Mouse (Mus musculus): ENCODE results near the gene Cxcr5. TPM values are rescaled to one million over a fixed set of nuclear protein-coding genes. Genes with fewer than 3 reads are reported as not detected.
A peak's percentile ranks its signal among the peaks of the same experiment; 100 is the strongest.

Cxcr5 gene
- polyA plus RNA-seq, 1 experiment: not detected

GRCm38 (mm10) chr9:44515131-44515751 is 46.4 kb downstream of the Cxcr5 start:
- Histone ChIP-seq H3K4me1 (ENCODE audit: control insufficient read depth) (peaks cover 10% of the 10 kb centered on the region), H3K36me3 (ENCODE audit: control insufficient read depth) (no peaks in the 10 kb centered on the region), H3K9me3 (ENCODE audit: control insufficient read depth, low read length) (no peaks in the 10 kb centered on the region), H3K27me3 (ENCODE audit: control insufficient read depth) (peaks cover 4% of the 10 kb centered on the region), H3K4me3 (replicated peaks) (peak overlapping the region; percentile 39)
- TF ChIP-seq TAL1 (IDR thresholded peaks at IDR 0.05; ENCODE audit: low read length) (no peak), GATA1 (IDR thresholded peaks at IDR 0.05; ENCODE audit: low read length) (no peak)

DNA sequence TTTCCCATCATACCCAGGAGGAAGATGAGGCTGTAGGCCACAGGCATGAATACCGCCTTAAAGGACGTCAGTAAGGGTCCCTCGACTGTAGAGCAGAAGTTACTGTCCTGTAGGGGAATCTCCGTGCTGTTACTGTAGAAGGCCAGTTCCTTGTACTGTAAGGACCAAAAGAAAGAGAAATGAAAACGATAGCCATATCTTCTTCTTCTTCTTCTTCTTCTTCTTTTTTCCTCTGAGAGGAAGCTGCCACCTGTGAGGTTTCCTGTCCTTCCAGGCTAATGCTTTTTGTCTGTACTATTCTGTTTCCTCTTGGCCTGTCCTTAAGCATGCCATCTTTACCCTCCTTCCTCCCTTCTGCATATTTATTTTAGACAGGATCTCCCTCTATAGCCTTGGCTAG is 47.5 kb downstream of the Cxcr5 start:
- Histone ChIP-seq H3K4me3 (replicated peaks) (no peak overlapping the region), H3K27me3 (ENCODE audit: control insufficient read depth) (peaks cover 12% of the 10 kb centered on the region), H3K36me3 (ENCODE audit: control insufficient read depth) (no peaks in the 10 kb centered on the region; the same call in 1 of the 2 replicates), H3K4me1 (ENCODE audit: control insufficient read depth) (peaks cover 19% of the 10 kb centered on the region), H3K9me3 (ENCODE audit: control insufficient read depth, low read length) (no peaks in the 10 kb centered on the region)
- TF ChIP-seq TAL1 (IDR thresholded peaks at IDR 0.05; ENCODE audit: low read length): no peak
- TF ChIP-seq GATA1 (IDR thresholded peaks at IDR 0.05; ENCODE audit: low read length): no peak

DNA sequence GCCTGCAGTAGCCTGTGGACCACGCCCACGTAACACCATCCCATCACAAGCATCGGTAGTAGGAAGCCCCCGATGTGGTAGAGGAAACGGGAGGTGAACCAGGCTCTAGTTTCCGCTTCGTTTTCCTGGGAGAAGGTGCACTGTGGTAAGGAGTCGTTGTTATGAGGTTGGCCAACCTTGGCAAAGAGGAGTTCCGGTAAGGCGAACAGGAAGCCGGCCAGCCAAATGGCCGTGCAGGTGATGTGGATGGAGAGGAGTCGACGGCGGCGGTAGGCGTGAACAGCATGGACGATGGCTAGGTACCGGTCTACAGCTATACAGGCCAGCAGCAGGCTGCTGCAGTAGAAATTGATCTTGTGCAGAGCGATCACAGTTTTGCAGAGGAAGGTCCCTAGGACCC is 48.1 kb downstream of the Cxcr5 start:
- H3K4me1 ChIP-seq (ENCODE audit: control insufficient read depth): peaks cover 20% of the 10 kb centered on the region
- no peaks in the 10 kb centered on the region; the same call in 1 of the 2 replicates for H3K36me3 ChIP-seq (ENCODE audit: control insufficient read depth)
- H3K9me3 ChIP-seq (ENCODE audit: control insufficient read depth, low read length): no peaks in the 10 kb centered on the region
- H3K27me3 ChIP-seq (ENCODE audit: control insufficient read depth): peaks cover 13% of the 10 kb centered on the region
- no peak overlapping the region for H3K4me3 ChIP-seq (replicated peaks)
- TF ChIP-seq TAL1 (IDR thresholded peaks at IDR 0.05; ENCODE audit: low read length): no peak
- TF ChIP-seq GATA1 (IDR thresholded peaks at IDR 0.05; ENCODE audit: low read length): no peak

GRCm38 (mm10) chr9:44513121-44513520 is 48.6 kb downstream of the Cxcr5 start:
- no peaks in the 10 kb centered on the region; the same call in 1 of the 2 replicates for H3K36me3 ChIP-seq (ENCODE audit: control insufficient read depth)
- no peak for TF ChIP-seq GATA1 (IDR thresholded peaks at IDR 0.05; ENCODE audit: low read length)
- TF ChIP-seq TAL1 (IDR thresholded peaks at IDR 0.05; ENCODE audit: low read length): no peak
- H3K4me3 ChIP-seq (replicated peaks): no peak overlapping the region
- H3K4me1 ChIP-seq (ENCODE audit: control insufficient read depth): peaks cover 20% of the 10 kb centered on the region
- no peaks in the 10 kb centered on the region for H3K9me3 ChIP-seq (ENCODE audit: control insufficient read depth, low read length)
- H3K27me3 ChIP-seq (ENCODE audit: control insufficient read depth): peaks cover 13% of the 10 kb centered on the region

DNA sequence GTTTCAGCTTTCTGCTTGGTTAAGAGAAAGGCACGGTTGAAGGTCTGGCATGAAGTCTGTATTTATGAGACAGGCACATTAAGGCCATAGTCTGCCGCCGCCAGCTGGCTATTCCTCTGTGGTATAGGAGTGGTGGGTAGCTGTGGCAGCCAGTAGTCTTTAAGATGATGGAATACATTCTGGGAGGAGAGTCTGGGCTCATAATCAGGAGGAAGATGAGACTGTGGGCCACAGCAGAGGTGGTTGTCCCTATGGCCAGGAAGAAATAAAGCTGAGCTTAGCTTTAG is 49.0 kb downstream of the Cxcr5 start:
- Histone ChIP-seq H3K4me1 (ENCODE audit: control insufficient read depth) (peaks cover 20% of the 10 kb centered on the region), H3K4me3 (replicated peaks) (no peak overlapping the region), H3K9me3 (ENCODE audit: control insufficient read depth, low read length) (no peaks in the 10 kb centered on the region), H3K27me3 (ENCODE audit: control insufficient read depth) (peaks cover 13% of the 10 kb centered on the region), H3K36me3 (ENCODE audit: control insufficient read depth) (peaks cover under 1% of the 10 kb centered on the region; the same call in 1 of the 2 replicates)
- TF ChIP-seq GATA1 (IDR thresholded peaks at IDR 0.05; ENCODE audit: low read length) (no peak), TAL1 (IDR thresholded peaks at IDR 0.05; ENCODE audit: low read length) (no peak)

DNA sequence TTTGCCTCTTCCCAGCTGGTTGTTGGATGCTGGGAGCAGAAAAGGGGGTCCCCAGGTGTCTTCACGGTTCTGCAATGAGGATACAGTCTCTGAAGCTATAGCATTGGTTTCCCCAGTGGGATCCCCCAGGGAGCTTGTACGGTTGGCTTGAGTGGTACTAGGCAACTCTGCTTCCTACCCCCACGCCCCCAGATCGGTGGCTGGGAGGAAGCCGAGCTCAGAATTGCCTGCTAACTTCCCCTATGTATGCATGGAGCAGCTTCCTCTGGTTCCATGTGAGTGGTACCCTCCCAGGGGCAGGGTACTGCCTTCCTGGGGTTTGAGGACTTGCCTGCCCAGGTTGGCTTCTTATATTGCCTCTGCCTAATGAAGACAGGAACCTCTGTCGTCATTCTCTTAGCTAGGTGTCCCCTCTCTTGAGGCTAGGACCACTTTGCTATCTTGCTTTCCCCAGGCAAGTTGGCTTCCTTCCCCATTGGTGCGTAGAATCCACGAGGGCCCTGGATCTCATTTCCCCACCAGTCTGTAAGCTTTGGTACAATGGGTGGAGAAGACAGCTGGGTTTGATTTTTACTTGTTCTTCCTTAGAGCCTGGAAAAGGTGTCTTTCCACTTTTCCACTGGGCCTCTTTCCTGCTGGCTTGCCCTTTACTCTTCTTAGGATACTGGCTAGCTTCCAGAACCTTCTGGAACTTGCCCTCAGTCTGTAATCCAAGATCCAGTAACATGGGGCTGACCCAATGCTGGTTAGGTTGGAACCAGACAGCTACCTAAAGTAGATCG is 49.6 kb downstream of the Cxcr5 start:
- H3K9me3 ChIP-seq (ENCODE audit: control insufficient read depth, low read length): no peaks in the 10 kb centered on the region
- no peak overlapping the region for H3K4me3 ChIP-seq (replicated peaks)
- H3K27me3 ChIP-seq (ENCODE audit: control insufficient read depth): peaks cover 13% of the 10 kb centered on the region
- TF ChIP-seq TAL1 (IDR thresholded peaks at IDR 0.05; ENCODE audit: low read length): no peak
- no peak for TF ChIP-seq GATA1 (IDR thresholded peaks at IDR 0.05; ENCODE audit: low read length)
- peaks cover 6% of the 10 kb centered on the region; the same call in 1 of the 2 replicates for H3K36me3 ChIP-seq (ENCODE audit: control insufficient read depth)
- H3K4me1 ChIP-seq (ENCODE audit: control insufficient read depth): peaks cover 18% of the 10 kb centered on the region

DNA sequence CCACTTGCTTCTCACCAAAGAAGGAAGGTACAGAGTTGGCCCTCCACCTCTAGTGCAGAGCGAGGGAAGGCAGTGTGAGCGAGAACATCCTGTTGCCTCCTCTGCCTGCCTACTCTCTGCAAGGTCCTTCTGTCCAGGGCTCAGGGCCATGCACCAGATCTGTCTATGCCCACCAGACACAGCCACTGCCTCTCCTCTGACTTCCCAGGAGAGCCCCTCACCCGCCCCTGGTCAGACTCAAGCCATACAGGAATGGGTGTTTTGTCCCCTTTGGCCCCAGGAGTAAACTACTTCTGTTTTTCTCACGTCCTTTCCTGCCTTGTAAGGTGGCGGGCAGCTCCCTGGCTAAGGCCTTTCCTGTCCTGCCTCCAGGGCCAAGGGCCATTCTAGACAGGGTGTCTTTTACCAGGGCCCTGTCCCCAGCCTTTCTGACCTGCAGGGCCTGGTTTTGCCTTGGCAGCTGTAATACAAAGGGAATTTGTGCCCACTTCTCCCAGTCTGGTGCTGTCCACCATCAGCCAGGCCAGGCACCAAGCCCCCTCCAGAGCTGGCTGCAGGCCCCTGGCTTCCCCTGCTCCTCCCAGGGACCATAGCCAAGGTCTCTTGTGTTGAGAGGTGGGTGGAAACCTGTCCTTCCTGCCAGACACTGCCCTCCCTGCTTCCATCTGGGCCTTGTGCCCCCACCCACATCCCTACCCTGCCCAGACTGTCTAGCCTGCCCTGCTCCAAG is 50.6 kb downstream of the Cxcr5 start:
- H3K4me3 ChIP-seq (replicated peaks): no peak overlapping the region
- H3K9me3 ChIP-seq (ENCODE audit: control insufficient read depth, low read length): no peaks in the 10 kb centered on the region
- TF ChIP-seq GATA1 (IDR thresholded peaks at IDR 0.05; ENCODE audit: low read length) (no peak), TAL1 (IDR thresholded peaks at IDR 0.05; ENCODE audit: low read length) (no peak)
- H3K36me3 ChIP-seq (ENCODE audit: control insufficient read depth): peaks cover 15% of the 10 kb centered on the region; the same call in 1 of the 2 replicates
- peaks cover 13% of the 10 kb centered on the region for H3K27me3 ChIP-seq (ENCODE audit: control insufficient read depth)
- peaks cover 21% of the 10 kb centered on the region for H3K4me1 ChIP-seq (ENCODE audit: control insufficient read depth)

GRCm38 (mm10) chr9:44510355-44510871 is 51.3 kb downstream of the Cxcr5 start:
- TF ChIP-seq TAL1 (IDR thresholded peaks at IDR 0.05; ENCODE audit: low read length) (no peak), GATA1 (IDR thresholded peaks at IDR 0.05; ENCODE audit: low read length) (no peak)
- Histone ChIP-seq H3K4me1 (ENCODE audit: control insufficient read depth) (peaks cover 18% of the 10 kb centered on the region), H3K9me3 (ENCODE audit: control insufficient read depth, low read length) (no peaks in the 10 kb centered on the region), H3K27me3 (ENCODE audit: control insufficient read depth) (peaks cover 13% of the 10 kb centered on the region), H3K36me3 (ENCODE audit: control insufficient read depth) (peaks cover 18% of the 10 kb centered on the region; the same call in 1 of the 2 replicates), H3K4me3 (replicated peaks) (no peak overlapping the region)
